Mouse (Mus musculus): ENCODE results near the gene Mtus2. TPM values are rescaled to one million over a fixed set of nuclear protein-coding genes. Genes with fewer than 3 reads are reported as not detected.

Mtus2 gene
- 2.3 TPM in 2 replicates for polyA plus RNA-seq (2012; rRNA removed)

DNA sequence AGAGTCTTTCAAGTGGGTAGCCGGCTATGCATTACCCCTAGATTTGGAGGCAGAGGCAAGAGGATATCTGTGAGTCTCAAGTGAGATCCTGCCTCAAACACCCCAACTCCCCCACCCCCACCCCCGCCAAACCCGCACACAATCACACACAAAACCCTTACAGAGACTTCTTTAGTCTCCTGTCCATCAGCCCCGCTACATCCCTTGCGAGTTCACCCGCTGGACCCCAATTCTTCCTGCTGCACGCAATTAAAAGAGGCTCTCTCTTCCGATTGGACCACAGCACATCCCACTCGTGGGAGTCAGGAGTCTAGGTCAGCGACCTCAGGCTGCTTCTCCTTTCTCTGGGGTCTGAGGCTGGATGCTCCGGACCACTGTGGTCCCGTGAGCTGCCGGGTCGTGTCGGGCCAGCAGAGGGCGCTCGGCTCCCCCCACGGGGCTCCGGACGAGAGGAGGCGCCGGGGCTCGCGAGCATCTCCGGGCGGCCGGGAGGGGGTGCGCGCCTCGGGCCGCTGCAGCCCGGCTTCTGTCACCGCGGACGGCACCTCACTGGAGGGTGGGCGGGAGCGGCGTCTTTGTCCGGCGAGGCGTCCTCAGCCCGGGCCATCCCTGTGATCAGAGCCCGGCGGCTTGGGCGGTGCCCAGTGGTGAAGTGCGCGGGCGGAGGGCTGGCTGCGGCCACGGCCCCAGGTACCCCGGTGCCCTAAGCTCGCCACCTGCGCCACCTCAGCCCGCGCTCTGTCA is at the start of gene Mtus2:
Gene Mtus2 (plus strand): TSS at position 500 of the 744 bp plus-strand sequence.
- no peak within 1 kb of the TSS for H3K27ac ChIP-seq (ENCODE audit: insufficient read depth, low read length)

DNA sequence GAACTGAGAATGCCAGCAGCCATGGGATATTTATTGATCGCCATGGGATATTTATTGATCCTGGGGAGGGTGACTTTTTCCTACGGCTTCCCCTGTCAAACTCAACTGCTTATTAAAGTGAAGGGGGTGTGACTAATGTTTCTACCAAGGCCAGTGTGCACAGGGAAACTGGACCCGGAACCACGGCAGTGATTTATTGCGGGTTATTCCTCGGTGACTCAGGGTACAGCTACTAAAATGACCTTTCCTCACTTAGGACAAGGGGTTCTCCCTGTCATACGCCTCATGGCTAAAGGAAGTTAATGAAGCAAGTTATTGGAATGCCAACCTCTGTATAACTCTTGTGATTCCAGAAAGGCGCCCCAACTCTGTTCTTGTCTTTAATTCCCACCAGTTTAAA is 49.3 kb upstream of the Mtus2 start:
- TF ChIP-seq CTCF (IDR thresholded peaks at IDR 0.05; ENCODE audit: extremely low read depth, insufficient read depth, insufficient read length, insufficient replicate concordance) (no peak), POLR2A (IDR thresholded peaks at IDR 0.05; ENCODE audit: low read depth, low read length) (no peak)
- no peak for DNase-seq (ENCODE audit: low read depth in 1 of 2, low spot score in 2 of 2)
- Histone ChIP-seq H3K4me1 (ENCODE audit: control insufficient read depth, insufficient read depth, insufficient read length) (no peaks in the 10 kb centered on the region), H3K27me3 (ENCODE audit: control insufficient read depth, insufficient read depth, low read length) (no peaks in the 10 kb centered on the region), H3K4me3 (ENCODE audit: extremely low read depth, insufficient read depth, insufficient read length) (no peak overlapping the region), H3K36me3 (ENCODE audit: control insufficient read depth, insufficient read depth, low read length) (no peaks in the 10 kb centered on the region), H3K27ac (ENCODE audit: insufficient read depth, low read length) (no peak overlapping the region)
- 87% methylated on average over 8 of the region's 8 CpGs for WGBS

More for the DNA sequence above, at the start of gene Mtus2:
- H3K36me3 ChIP-seq (ENCODE audit: control insufficient read depth, insufficient read depth, low read length): no peaks in the 10 kb centered on the region
- H3K27me3 ChIP-seq (ENCODE audit: control insufficient read depth, insufficient read depth, low read length): peaks cover 19% of the 10 kb centered on the region
- H3K4me1 ChIP-seq (ENCODE audit: control insufficient read depth, insufficient read depth, insufficient read length): peaks cover 3% of the 10 kb centered on the region; the same call in 1 of the 2 replicates
- TF ChIP-seq CTCF (IDR thresholded peaks at IDR 0.05; ENCODE audit: extremely low read depth, insufficient read depth, insufficient read length, insufficient replicate concordance) (peak; percentile 54; the same call in 1 of the 2 replicates), POLR2A (IDR thresholded peaks at IDR 0.05; ENCODE audit: low read depth, low read length) (no peak)
- H3K4me3 ChIP-seq (ENCODE audit: extremely low read depth, insufficient read depth, insufficient read length): no peak within 1 kb of the TSS; the same call in 1 of the 2 replicates
- peak in 1 of 2 experiments; percentile 28 for DNase-seq (ENCODE audit: low read depth in 1 of 2, low spot score in 2 of 2)
- 3% methylated on average over 54 of the region's 55 CpGs for WGBS

DNA sequence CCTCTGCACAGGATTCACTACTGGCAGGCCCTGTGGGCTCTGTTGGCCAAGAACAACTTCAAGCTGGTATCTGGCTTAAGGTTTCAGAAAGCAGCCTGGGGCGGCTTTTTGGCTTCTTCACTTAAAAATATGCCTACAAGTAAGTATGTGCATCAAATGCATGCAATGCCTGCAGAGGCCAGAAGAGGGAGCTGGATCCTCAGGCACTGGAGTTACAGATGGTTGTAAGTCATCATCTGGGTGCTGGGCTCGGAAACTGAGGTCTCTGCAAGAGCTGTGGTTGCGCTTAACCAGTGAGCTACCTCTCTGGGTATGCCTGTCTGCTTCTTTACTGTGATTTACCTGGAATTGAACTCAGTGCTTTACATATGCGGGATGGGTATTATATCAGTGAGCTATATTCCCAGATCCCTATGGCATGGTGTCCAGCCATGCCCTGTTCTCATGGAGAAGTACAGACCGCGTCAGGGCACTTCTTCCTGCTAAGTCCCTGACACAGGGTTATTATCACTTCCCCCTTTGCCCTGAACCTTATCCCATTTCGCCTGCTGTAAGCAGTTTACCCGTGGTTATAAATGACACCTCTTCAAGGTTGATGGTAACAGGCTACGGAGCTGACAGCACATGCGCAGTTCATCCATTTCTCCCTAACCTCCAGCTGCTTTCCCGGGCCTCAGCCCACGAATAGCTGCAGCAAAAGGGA is 46.2 kb upstream of the Mtus2 start:
- no peak for DNase-seq (ENCODE audit: low read depth in 1 of 2, low spot score in 2 of 2)

DNA sequence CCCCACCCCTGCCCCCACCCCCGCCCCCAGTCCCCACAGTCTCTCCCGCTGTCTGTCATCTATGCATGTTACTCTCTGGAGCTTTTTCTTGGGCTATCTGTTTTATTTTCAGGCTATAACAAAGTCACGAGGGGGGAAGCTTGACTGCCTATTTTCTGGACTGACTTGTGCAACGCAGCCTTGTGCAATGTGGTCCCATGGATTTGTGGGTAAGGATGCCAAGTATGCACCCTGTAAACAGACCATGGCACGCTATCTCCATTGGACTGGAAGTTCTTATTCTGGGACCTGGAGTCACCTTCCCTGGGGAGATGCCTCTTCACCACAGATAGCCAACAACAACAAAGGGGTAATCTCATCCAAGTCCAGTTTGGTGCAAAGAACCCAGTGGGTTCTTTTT is 45.4 kb upstream of the Mtus2 start:
- no peak for TF ChIP-seq CTCF (IDR thresholded peaks at IDR 0.05; ENCODE audit: extremely low read depth, insufficient read depth, insufficient read length, insufficient replicate concordance)
- TF ChIP-seq POLR2A (IDR thresholded peaks at IDR 0.05; ENCODE audit: low read depth, low read length): no peak
- 85% methylated on average over 5 of the region's 5 CpGs for WGBS
- H3K27me3 ChIP-seq (ENCODE audit: control insufficient read depth, insufficient read depth, low read length): no peaks in the 10 kb centered on the region
- no peak overlapping the region for H3K4me3 ChIP-seq (ENCODE audit: extremely low read depth, insufficient read depth, insufficient read length)
- H3K27ac ChIP-seq (ENCODE audit: insufficient read depth, low read length): no peak overlapping the region
- DNase-seq (ENCODE audit: low read depth in 1 of 2, low spot score in 2 of 2): no peak
- H3K36me3 ChIP-seq (ENCODE audit: control insufficient read depth, insufficient read depth, low read length): no peaks in the 10 kb centered on the region
- H3K4me1 ChIP-seq (ENCODE audit: control insufficient read depth, insufficient read depth, insufficient read length): no peaks in the 10 kb centered on the region

More for the DNA sequence above, 46.2 kb upstream of the Mtus2 start:
- Histone ChIP-seq H3K4me3 (ENCODE audit: extremely low read depth, insufficient read depth, insufficient read length) (no peak overlapping the region), H3K4me1 (ENCODE audit: control insufficient read depth, insufficient read depth, insufficient read length) (no peaks in the 10 kb centered on the region), H3K36me3 (ENCODE audit: control insufficient read depth, insufficient read depth, low read length) (no peaks in the 10 kb centered on the region), H3K27me3 (ENCODE audit: control insufficient read depth, insufficient read depth, low read length) (no peaks in the 10 kb centered on the region), H3K27ac (ENCODE audit: insufficient read depth, low read length) (no peak overlapping the region)
- TF ChIP-seq CTCF (IDR thresholded peaks at IDR 0.05; ENCODE audit: extremely low read depth, insufficient read depth, insufficient read length, insufficient replicate concordance): no peak
- no peak for TF ChIP-seq POLR2A (IDR thresholded peaks at IDR 0.05; ENCODE audit: low read depth, low read length)
- 77% methylated on average over 12 of the region's 12 CpGs for WGBS

DNA sequence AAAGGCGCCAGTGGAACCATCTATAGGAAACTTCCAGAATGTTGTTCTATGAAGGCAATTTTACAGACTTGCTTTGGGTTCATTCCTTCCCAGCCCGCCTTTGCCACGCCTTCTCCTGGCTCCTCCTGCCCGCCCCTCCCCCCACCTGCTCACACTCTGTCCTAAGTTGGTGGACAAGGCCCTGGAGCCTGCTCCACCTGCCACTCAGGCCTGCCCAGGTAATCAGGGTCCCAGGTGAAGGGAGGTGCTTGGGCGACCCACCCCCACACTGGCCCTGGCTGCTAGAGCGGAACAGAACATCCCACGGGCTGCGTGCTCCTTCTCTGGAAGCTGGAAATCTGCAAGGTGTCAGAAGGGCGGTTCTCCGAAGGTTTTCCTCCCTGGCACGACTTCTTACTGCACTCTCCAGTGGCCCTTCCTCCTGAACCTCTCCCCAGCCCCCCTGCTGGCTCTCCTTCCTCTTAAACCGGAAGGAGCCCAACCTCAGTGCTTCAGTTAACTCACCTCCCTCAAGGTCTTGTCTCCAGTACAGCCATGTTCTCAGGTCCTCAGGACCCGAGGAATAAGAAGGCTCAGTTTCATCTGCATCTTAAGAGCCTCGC is 43.8 kb upstream of the Mtus2 start:
- H3K36me3 ChIP-seq (ENCODE audit: control insufficient read depth, insufficient read depth, low read length): no peaks in the 10 kb centered on the region
- no peak for DNase-seq (ENCODE audit: low read depth in 1 of 2, low spot score in 2 of 2)
- no peak overlapping the region for H3K4me3 ChIP-seq (ENCODE audit: extremely low read depth, insufficient read depth, insufficient read length)
- H3K27me3 ChIP-seq (ENCODE audit: control insufficient read depth, insufficient read depth, low read length): no peaks in the 10 kb centered on the region
- TF ChIP-seq CTCF (IDR thresholded peaks at IDR 0.05; ENCODE audit: extremely low read depth, insufficient read depth, insufficient read length, insufficient replicate concordance) (no peak), POLR2A (IDR thresholded peaks at IDR 0.05; ENCODE audit: low read depth, low read length) (no peak)
- H3K4me1 ChIP-seq (ENCODE audit: control insufficient read depth, insufficient read depth, insufficient read length): no peaks in the 10 kb centered on the region
- H3K27ac ChIP-seq (ENCODE audit: insufficient read depth, low read length): no peak overlapping the region
- WGBS: 51% methylated on average over 14 of the region's 14 CpGs

DNA sequence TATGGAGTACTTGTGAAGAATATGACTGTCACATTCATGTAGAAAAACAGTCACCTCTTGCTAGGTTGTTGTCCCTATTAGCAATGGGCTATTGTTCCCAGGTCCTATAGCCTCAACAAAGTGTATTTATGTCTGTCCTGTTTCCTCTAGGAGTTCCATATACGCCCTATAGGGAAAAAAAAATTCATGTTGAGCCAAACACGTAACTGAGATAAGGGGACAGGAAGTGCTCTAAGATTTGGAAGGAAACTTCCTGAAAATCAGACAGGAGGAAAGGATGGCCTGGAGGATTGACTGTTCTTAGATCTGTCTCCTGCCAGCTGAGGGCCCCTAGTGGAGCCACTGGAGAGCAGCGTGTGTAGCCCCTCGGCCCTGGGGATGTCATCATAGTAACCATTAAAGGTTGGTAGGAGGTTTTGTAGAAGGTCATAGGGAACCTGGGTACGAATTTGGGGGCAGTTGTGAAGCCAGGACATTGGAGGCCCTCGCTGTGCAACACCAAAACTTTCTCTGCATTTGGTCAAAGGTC is 42.0 kb upstream of the Mtus2 start:
- no peak for TF ChIP-seq CTCF (IDR thresholded peaks at IDR 0.05; ENCODE audit: extremely low read depth, insufficient read depth, insufficient read length, insufficient replicate concordance)
- no peak for TF ChIP-seq POLR2A (IDR thresholded peaks at IDR 0.05; ENCODE audit: low read depth, low read length)
- Histone ChIP-seq H3K27ac (ENCODE audit: insufficient read depth, low read length) (no peak overlapping the region), H3K4me1 (ENCODE audit: control insufficient read depth, insufficient read depth, insufficient read length) (no peaks in the 10 kb centered on the region), H3K36me3 (ENCODE audit: control insufficient read depth, insufficient read depth, low read length) (no peaks in the 10 kb centered on the region), H3K4me3 (ENCODE audit: extremely low read depth, insufficient read depth, insufficient read length) (no peak overlapping the region), H3K27me3 (ENCODE audit: control insufficient read depth, insufficient read depth, low read length) (no peaks in the 10 kb centered on the region)
- WGBS: 50% methylated on average over 6 of the region's 6 CpGs
- DNase-seq (ENCODE audit: low read depth in 1 of 2, low spot score in 2 of 2): no peak
